Mouse (Mus musculus): ENCODE results near the gene Calm1.
A peak's percentile ranks its signal among the peaks of the same experiment; 100 is the strongest.
"Not testable (repeated sequence)": the region's sequence is repeated elsewhere in the genome, so short reads cannot be mapped to it uniquely, and the experiment has no call there.

The Calm1 gene

DNA sequence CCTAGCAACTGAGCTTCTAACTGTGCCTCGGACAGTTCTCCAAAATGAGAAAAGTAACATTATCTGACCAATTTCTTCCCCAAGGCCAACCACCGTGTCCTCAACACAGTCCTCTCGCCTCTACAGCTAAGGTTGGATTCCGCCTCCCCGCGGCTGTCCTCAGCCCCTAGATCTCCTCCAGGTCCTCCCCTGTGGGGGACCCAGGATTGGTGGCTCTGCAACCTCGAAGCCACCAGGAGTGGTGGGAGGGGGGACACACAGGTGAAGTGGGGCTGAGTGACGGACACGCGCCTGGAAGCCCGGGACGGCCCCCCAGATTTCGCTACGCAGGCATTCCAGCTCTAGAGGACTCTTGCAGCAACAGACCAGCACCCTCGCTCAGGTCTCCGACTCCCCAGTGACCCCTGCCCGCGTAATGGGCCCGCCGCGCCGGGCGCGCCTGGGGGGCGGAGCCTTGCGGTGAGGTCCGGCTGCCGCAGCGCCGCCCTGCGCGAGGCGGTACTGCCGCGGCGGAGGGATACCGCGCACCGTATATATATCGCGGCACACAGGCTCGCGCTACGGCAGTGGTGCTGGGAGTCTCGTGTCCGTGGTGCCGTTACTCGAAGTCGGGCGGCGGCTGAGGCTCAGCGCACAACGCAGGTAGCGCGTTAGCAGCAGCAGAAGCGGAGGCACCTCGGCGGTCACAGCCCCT lies at the start of gene Calm1:
Gene Calm1, plus strand, starts transcription at position 469 of the 694 bp plus-strand sequence.
- DNase-seq: peak; percentile 94

DNA sequence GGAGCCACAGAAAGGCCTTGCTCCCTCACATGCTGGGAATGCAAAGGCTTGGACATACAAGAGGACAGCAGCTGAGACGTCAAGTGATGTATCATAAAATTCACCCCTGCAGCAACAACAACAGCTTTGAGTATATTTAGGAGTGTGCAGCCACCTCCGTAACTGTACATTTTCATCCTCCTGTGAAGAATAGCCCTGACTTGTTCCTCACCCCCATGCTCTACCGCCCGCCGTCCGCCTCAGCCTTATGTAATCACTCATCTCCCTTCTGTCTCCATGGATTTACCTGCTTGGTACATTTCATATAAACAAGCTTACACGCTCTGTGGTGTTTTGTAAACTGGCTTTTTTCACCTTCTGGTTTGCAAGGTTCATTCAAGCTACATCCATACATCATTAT lies 46.8 kb upstream of the Calm1 start:
- no peak for DNase-seq

DNA sequence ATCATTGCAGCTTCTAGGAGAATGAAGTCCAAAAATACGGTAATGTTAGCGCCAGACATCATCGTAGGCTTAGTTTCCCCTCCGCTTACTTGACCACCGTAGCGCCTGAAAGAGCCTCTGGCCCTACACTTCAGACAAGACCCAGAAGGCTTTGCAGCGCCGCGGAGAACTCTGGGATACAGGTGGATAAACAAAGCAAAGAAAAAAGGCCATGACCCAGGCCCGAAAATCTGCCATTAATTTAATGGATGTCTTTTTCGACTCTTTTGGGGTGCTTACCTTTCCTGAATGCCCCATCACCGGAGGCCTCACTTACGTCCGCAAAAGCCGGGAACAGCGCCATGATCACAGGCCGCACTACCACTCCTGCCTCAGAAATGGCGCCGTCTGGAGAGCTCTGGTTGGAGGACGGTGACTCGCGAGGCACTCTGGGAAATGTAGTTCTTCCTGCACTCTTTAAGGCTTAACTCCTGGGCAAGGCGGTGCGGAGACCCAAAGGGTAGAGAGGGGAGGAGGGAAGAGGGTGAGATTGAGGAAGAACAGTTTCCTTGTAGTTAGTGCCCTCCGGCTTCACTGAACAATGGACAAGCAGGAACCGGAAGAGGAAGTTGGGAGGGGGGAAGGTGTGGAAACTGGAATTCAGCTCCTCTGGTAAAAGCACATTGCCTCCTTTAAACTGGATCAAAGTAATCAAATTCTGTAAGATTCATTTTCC lies 39.8 kb upstream of the Calm1 start, which contains the start of gene Nrde2:
Gene Nrde2, minus strand, starts transcription at position 393 of the 715 bp plus-strand sequence.
- peak; percentile 93 for DNase-seq

DNA sequence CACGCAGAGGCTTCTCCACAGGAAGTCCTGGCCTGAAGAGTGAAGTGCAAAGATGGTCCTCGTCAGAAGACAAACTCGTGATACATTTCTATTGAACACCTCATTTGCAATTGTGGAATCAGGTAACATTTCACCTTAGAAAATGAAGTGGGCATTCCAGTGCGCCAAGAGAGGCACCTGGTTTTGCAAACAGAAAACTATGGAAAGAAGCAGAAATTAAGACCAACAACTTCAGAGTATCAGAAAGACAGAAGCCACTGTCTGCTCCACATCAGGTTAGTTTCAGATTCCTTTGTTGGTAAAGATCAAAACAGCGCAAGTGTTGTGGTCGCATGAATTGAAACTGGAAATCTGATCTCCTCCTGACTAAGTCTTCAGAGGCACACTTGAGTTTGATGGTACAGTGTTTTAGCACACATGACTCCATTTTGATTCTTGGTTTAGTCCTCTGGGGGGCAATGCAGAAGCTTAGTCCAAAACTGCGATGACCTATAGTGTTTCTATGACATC lies 34.2 kb upstream of the Calm1 start:
- DNase-seq: no peak

DNA sequence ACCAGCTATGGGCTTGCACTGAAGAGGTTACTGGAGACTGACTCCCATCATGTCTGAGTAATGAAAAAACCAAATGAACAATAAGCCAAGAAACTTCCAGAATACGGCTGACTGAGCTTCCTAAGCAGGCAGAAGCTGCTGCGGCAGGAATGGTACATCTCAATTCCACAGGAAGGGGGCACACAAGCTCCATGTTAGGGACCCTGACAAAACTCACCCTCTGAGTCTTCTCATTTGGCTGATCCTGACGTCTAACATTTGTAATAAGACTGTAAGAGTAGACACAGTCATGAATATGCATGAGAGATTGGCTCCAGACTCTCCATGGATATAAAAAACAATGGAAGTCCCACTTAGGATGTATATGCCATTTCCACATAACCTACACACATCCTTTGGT lies 33.1 kb upstream of the Calm1 start:
- DNase-seq: peak; percentile 68

DNA sequence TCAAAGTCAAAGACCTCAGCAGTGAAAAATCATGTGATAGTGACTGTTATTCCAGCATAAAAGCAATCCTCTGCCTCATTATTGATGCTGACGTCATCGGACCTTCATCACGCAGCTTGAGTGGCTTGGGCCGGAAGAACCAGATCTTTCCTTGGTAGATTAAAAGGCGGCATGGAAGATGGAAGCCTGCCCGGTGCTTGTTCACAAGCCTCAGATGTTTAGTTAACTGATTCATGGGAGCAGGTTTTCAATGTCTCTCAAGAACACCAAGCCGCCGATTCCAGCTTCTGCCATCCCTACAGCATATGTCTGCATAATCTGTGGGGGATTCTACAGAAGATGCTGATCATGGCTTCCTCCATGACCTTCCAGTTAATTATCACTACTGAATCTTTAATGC lies 32.3 kb upstream of the Calm1 start:
- DNase-seq: peak; percentile 56

DNA sequence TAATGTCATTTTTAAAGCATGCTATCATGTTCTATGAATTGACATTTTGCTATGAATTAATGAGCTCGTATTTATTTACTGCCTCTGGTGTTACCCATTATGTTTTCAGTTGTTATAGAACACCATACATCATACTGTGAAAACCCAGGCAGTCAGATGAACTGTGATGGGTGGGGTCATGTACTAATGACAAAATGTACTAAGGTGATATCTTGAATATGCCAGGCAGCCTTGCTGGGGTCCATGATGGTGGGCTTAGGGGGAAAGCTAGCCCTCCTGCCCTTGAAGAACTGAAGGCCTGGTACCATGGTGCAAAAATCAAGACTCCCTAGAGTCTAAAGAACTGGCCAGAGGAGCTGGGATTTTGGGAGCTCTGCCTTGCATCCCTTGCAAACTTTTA lies 31.7 kb upstream of the Calm1 start:
- peak; percentile 50 for DNase-seq

DNA sequence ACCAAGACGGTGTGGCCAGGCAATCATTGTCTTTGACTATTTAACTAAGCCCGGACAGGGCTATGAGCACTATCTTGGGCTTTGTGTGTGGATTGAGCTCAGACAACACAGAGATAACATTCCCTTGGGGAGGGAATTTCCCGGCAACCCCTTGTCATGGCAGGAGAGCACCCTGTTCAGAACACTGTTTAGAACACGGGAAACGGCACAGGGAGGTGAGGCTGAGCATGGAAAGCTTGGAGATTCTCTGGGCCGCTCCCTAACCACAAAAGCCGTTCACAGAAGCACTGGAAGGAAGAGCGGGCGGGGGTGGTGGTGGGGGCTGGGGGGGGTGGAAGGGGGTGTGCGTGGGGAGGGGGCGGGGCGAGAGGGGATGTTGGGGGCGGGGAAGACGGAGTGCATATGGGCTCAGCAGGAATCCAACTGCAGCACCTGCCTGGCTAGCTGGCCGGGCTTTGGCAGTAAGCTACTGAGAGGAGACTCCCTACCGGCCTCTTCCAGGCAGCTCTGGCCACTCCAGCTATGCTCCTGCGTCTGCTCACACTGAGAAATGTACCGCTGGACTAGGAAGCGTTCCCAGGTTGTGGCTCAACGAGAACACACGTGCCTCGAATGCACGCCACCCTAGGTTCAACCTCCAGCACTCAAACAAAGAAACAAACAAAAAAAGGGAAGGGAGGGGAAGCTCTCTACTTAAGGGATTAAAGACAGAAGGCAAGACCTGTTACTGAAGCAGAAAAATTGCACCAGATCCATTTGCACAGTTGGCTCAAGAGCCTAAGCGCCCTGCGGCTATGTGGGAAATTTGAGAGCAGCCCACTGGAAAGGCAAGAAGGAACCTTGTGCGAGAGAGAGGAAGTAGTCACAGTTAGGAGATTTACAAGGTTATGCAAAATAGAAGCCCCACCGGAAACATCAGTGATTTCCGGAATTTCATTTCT lies 31.0 kb upstream of the Calm1 start:
- peak; percentile 86 for DNase-seq

DNA sequence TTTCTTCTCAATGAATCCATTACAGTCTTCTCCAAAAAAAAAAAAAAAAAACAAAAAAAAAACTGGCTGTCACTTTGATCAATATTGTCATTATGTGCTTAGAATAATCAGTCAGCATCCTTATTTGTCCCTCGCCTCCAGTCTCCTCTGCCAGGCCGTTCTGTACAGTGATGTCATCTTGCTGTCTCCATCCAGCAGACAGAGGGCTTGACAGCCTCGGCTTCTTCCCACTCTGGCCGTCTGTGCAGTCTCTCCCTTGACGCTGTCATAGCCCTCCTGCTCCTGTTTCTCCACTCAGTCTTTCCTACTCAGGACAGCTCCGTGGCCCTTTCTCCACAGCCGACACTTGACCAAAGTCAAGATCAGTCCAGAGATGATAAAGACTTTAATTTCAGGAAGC lies 26.8 kb upstream of the Calm1 start:
- DNase-seq: no peak

DNA sequence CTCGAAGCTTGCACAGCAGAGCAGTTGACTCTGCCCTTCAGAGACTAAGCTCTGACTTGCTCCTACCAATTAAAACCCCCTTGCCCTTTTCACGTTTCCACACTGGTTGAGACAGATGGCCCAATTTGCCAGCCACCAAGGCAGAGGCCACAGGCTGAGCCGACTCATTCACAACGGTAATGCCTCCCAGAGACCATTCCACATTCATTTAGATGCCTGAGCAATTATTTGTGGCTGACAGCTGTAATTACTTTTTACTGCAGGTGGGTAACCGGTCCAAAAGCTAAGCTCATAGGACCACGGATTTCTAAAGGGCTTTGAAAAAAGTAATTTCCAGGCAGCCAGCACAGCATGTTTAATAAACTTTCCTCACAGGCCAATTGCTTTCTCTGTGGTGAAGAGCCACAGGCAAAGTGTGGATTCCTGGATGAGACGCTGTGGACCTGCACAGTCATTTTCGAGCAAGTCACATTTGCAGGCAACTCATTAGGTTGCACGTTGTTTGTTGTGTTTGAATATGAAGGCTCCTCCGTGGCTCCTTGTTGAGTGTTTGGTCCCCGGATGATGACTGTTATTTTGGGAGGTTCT lies 22.7 kb upstream of the Calm1 start:
- DNase-seq: no peak

DNA sequence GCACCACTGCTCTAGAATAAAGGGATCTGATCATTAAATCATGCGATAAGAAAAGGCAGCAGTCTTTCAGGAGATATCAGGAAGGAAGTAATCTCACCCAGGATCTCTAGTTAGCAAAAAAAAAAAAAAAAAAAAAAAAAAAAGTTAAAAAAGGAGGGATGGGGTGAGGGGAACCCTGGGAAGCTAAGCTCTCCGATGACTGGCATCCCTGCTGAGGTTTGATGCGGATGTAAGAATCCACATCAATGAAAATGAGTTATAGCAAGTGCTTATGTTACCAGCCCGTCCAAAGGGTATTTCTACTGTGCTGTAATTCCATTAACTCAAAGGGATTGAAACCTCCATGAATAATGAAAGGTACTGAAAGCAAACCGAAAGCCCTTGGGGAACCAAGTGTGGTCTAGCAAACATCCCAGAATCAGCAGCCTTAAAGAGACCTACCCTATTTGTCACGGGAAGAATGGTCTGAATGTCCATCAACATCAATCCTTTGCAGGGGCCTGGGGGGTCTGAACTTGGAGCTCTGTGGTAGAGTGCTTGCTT lies 20.3 kb upstream of the Calm1 start:
- DNase-seq: no peak

DNA sequence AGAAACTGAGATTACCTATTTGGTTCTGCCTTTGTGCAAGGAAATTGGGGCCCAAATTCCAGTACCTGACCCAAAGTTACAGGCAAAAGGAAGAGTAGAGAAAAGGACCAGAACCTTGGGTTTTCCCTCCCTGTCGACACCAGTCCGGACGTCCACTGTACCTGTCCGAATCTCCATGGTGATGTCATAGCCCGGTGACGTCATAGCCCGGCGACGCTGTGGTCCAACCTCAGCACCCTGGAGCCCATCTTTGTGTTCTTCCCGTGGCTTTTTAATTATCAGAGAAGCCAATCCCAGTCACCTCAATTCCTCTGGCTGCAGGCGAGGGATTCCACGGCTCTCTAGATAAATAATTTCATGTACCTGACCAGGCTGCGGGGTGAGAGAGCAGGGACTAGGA lies 18.4 kb upstream of the Calm1 start:
- DNase-seq: no peak

DNA sequence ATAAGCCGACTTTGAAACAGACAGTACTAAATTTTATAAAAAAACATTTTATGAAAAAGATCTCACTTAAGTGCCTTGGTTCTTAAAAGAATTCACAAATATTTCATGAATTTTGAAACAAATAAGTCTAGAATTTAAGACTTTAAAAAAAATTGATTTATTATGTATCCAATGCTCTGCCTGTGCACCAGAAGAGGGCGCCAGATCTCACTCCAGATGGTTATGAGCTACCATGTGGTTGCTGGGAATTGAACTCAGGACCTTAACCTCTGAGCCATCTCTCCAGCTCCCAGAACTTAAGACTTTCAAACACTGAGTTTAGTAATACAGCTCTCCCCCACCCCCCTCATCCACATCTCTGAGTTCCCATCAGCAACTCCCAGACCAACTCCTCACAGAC lies 16.6 kb upstream of the Calm1 start:
- DNase-seq: no peak

DNA sequence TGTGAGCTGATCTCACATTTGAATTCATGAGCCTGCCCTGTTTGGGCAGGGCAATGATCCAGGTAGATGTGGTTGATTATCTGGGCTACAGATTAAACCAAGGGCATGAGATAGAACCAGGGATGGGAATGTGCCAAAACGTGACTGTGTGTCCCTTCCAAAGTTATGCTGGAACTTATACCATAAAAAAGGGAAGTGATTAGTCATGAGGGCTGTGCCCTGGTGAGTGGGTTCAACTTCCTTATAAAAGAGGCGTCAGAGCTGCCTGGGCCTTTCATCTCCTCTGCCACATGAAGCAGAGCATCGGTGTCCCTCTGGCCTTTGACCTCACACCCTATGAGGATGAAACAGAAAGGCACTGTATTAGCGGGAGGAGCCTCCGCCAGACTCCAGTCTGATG lies 15.3 kb upstream of the Calm1 start:
- DNase-seq: peak; percentile 23

DNA sequence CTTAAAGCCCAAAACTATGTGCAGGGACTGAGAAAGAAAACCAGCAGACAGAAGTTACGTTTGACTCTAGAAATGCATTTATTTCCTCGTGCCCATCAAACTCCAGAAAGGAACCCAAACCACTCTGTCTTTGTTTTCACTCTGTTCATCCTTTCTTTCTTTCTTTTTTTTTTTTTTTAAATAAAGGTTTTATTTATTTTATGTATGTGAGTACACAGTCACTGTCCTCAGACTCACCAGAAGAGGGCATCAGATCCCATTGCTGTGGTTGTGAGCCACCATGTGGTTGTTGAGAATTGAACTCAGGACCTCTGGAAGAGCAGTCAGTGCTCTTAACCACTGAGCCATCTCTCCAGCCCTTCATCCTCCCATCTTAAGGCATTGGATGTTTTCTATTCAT lies 14.3 kb upstream of the Calm1 start:
- DNase-seq: not testable (repeated sequence)

DNA sequence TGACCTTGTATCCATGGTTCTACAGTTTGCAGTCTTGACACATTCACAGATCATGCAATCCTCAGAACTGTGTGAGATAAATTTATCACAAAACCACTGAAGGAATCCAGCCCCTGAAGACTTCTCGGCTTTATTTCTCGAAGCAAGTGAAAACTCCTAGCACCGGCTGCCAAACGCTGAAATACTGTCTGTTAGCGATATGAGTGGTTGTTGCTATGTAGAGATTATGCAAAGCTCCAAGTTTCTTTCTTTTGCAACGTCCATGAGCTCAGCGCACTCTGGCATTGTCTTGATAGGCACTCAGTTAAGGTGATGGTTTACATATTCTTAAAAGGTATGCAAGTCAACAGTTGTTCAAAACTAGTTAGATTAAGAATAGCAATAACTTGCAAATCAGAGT lies 13.3 kb upstream of the Calm1 start:
- peak; percentile 44 for DNase-seq

DNA sequence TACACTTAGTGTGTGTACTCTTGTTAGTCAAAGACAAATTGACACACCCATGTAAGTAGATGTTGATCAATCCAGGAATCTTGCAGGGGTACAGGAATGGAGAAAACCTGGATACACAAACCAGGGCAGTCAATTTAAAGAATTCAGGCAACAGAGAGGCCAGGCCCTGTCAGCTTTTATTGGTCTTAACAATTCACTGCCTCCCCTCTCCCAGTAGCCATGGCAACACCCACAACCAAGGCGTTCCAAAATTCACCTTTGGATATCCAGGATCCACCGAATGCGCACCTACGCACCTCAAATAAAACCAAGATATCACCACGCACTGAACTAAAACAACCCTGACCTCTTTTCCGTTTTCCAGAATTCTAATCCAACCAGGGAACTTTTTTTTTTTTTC lies 12.9 kb upstream of the Calm1 start:
- DNase-seq: peak; percentile 79

DNA sequence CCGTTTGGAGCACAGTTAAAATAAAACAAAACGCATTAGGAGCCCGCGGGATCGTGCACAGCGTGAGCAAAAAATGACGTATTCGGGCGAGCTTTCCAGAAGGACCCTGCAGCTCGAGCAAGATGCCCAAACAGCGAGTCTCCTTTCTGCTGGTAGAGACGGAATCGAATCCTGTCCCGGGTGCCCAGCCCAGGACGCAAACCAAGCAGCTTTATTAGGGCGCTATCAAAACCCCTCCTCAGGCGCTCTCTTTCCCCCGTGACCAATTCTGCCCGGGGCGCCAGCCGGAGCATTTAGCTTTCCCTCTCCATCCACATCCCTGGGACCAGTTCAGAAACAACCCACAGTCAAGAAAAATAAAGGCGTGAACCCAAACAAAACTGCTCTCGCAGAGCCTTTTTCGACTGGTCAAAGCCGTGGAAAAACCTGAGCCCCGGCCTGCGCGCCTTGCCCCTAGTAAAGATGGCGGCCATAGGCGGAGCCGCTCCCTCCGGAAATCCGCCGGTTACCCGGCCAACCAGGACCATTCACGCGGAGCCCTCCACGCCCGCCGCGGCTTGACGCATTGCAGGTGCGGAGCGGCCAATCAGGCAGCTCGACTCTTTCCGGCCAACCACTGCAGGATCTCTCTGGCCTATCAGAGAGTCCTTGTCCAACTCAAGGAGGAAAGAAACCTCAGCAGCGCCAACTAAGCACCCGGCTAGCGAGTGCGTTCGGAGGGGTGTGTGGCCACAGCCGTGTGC lies 12.1 kb upstream of the Calm1 start:
- peak; percentile 100 for DNase-seq

DNA sequence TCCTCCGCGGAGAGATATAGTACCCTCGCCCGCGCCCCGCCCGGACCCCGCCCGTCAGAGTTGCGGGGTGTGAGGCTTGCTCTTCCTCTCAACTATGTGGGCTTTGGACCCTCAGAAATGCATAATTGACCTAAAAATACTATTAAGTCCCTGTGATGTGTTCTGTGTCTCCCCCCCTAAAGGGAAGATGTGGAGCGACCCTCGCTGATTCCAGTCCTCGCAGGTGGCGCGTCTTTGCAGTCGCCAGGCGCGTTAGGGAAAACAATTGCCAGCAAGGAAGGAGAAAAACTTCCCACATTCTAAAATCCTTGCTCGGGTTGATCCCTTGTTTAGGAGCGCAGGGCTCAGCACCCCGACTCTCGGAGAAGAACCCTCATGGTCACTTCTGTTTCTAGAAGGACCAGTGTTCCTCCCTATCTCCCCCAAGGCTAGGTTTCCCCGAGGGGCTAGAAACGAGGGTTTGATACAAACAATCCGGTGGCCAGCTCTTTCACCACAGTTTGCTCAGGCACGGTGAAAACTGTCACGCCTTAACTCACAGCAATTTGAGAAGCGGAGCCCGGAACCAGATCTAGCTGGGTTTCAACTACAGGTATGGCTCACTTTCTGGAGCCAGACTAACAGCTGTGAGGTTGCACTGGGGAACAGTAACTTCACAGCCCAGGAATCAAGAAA lies 11.3 kb upstream of the Calm1 start:
- peak; percentile 67 for DNase-seq

DNA sequence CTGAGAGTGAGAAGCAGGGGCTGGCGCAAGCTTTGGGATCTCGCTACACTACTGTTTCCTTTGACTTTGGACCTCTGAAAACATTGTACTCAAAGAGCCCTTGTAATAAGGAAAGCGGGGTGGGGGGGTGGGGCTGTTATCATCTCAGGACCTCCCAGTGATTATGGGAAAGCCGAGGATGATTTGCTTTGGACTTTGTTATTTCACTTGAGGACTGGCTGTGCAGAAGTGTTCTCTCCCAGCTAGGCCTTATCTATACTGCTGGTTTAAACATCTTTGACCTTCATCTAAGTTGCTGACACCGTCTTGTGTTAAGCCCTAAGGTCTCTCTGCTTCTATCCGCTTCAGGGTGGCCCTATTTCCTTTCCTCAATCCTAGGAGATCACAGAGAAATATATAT lies 8.4 kb upstream of the Calm1 start:
- DNase-seq: no peak

DNA sequence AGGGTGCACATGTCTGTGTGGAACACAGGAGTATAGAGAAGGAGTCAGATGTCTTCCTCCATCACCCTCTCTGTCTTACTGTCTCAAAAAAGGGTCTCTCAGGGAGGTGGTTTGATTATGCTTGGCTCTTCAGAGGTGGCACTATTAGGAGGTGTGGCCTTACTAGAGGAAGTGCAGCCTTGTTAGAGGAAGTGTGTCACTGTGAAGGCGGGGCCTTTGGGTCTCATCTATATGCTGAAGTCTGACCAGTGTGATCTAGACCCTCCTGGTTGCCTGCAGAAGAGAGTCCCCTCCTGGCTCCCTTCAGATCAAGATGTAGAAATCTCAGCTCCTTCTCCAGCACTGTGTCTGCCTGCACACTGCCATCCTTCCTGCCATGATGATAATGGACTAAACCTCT lies 5.1 kb upstream of the Calm1 start:
- DNase-seq: no peak

Measured in cerebellum, adult 9-10 months (tissue).